Mouse (Mus musculus): Measurements from ENCODE around the gene Car15.

DNA sequence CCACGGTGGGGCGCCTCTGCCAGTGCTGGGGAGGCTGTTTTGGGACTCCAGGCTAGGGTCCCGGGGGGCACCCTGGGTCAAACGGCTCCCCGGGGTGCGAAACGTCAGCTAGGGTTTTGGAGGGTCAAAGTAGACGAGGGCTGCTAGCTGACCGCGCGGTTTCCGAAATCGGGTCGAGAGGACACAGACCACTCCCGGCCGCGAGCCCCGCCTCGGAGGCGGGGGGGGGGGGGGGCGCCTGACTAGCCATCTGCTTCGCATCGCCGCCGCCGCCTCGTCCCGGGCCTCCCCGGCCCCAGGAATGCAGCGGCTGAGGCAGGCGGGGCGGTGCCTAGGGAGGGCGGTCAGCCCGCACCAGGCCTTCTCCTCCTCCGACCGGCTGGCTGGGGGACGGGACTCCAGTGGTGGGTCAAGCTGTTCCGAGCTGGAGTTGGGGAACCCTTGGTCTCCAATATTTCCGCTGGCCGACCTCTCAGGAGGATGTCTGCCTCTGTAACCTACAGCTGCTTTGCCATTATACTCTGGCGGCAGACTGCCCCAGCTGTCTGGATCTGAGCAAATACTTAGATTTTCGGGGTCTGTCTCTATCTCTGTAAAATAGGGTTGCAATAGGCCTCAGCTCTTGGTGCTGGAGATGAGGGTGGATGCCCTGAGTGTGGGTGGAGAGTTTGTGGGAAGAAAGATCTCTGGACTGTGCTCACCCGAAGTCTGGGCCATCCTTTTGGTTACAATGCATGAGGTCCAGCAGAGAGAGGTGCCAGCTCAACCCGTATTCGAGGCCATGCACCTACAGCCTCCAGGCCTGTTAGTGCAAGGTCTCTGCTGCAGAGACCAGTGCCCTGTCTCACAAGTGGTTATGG lies 39.6 kb downstream of the Car15 start:
- TF ChIP-seq CTCF (conservative IDR thresholded peaks at IDR 0.05; ENCODE audit: insufficient read depth, insufficient read length, low read depth, low read length) (no peak), POLR2A (IDR thresholded peaks at IDR 0.05; ENCODE audit: low read depth, low read length) (no peak)
